Mouse (Mus musculus) MEL (cell line): ENCODE results near the gene Scfd2. TPM values are rescaled to one million over a fixed set of nuclear protein-coding genes. Genes with fewer than 3 reads are reported as not detected.

Experiments used
- DNase-seq: peaks from one replicate; pipeline ENCODE4 v3.0.0; 2011; ENCODE audit warnings: low read depth, low spot score
- H3K27ac ChIP-seq: 2 replicates; pipeline ENCODE4 v1.5.1; 2012; ENCODE audit warnings: low read depth, mild to moderate bottlenecking, control low read depth, low read length, moderate library complexity; ENCODE audit not compliant: control insufficient read depth
- H3K27me3 ChIP-seq, 2 experiments: fragments of 150-350 bp in 1 of 2; sonication (generic) in 1 of 2; 2 replicates each; pipeline ENCODE4 v1.6.1; 2012; ENCODE audit warnings: low read length in 2 of 2, mild to moderate bottlenecking in 2 of 2, improper control_type of control experiment in 1 of 2, moderate library complexity in 1 of 2; ENCODE audit not compliant: insufficient read depth in 2 of 2, control insufficient read depth in 1 of 2
- H3K36me3 ChIP-seq, 2 experiments: 2 replicates each; pipeline ENCODE4 v1.6.1; 2012 to 2014; ENCODE audit warnings: low read length in 2 of 2, improper control_type of control experiment in 1 of 2, inconsistent platforms in 1 of 2, mild to moderate bottlenecking in 1 of 2; ENCODE audit not compliant: insufficient read depth in 2 of 2, control insufficient read depth in 1 of 2
- H3K4me1 ChIP-seq, 2 experiments: fragments of 150-350 bp in 1 of 2; sonication (generic) in 1 of 2; 2 replicates each; pipeline ENCODE4 v1.6.1; 2012; ENCODE audit warnings: low read length in 2 of 2, improper control_type of control experiment in 1 of 2, mild to moderate bottlenecking in 1 of 2; ENCODE audit not compliant: insufficient read depth in 2 of 2, control insufficient read depth in 1 of 2
- H3K4me3 ChIP-seq, 2 experiments: fragments of 150-350 bp in 1 of 2; sonication (generic) in 1 of 2; 2 replicates each; pipeline ENCODE4 v1.5.1; 2012; ENCODE audit warnings: low read depth in 2 of 2, low read length in 2 of 2, mild to moderate bottlenecking in 2 of 2, moderate library complexity in 2 of 2, control low read depth in 1 of 2, improper control_type of control experiment in 1 of 2; ENCODE audit not compliant: control insufficient read depth in 1 of 2, insufficient read depth in 1 of 2
- H3K79me2 ChIP-seq: 2 replicates; pipeline ENCODE4 v1.6.1; 2012; ENCODE audit warnings: mild to moderate bottlenecking, low read length, moderate library complexity; ENCODE audit not compliant: control insufficient read depth, poor library complexity, insufficient read depth
- H3K9ac ChIP-seq: 2 replicates; pipeline ENCODE4 v1.6.1; 2012; ENCODE audit warnings: low read depth, mild to moderate bottlenecking, control low read depth, low read length, moderate library complexity; ENCODE audit not compliant: control insufficient read depth, poor library complexity, severe bottlenecking
- H3K9me3 ChIP-seq: fragments of 150-350 bp; sonication (generic); replicated peaks from 2 replicates; pipeline ENCODE4 v1.6.1; 2012; ENCODE audit warnings: mild to moderate bottlenecking, low read length, improper control_type of control experiment, moderate library complexity; ENCODE audit not compliant: insufficient read depth
- BHLHE40 ChIP-seq: IDR thresholded peaks from 2 replicates; pipeline ENCODE4 v1.6.1; 2012; ENCODE audit warnings: low read depth, mild to moderate bottlenecking, inconsistent platforms, low read length, improper control_type of control experiment, borderline replicate concordance
- CTCF ChIP-seq, 3 experiments: IDR thresholded peaks in 2 of 3; conservative IDR thresholded peaks in 1 of 3; 2 replicates each; pipeline ENCODE4 v1.5.1; 2011 to 2012; ENCODE audit warnings: low read length in 3 of 3, low read depth in 2 of 3, mild to moderate bottlenecking in 2 of 3, improper control_type of control experiment in 1 of 3, inconsistent platforms in 1 of 3, mixed read lengths in 1 of 3, moderate library complexity in 1 of 3; ENCODE audit not compliant: control insufficient read depth in 1 of 3, insufficient read depth in 1 of 3, poor library complexity in 1 of 3, severe bottlenecking in 1 of 3
- EP300 ChIP-seq, 2 experiments: IDR thresholded peaks; 2 replicates each; pipeline ENCODE4 v1.6.1; 2011; ENCODE audit warnings: improper control_type of control experiment in 2 of 2, low read length in 2 of 2, low read depth in 1 of 2, mild to moderate bottlenecking in 1 of 2
- ETS1 ChIP-seq: IDR thresholded peaks from 2 replicates; pipeline ENCODE4 v1.6.1; 2012; ENCODE audit warnings: low read depth, mild to moderate bottlenecking, inconsistent platforms, low read length, improper control_type of control experiment, moderate library complexity
- HCFC1 ChIP-seq: IDR thresholded peaks from 2 replicates; pipeline ENCODE4 v1.6.1; 2012; ENCODE audit warnings: low read depth, mild to moderate bottlenecking, inconsistent platforms, low read length, improper control_type of control experiment, moderate library complexity
- KAT2A ChIP-seq: conservative IDR thresholded peaks from 2 replicates; pipeline ENCODE4 v1.6.1; 2012; ENCODE audit warnings: low read depth, low read length, improper control_type of control experiment, inconsistent platforms
- MEF2A ChIP-seq: IDR thresholded peaks from 2 replicates; pipeline ENCODE4 v1.6.1; 2014; ENCODE audit warnings: low read depth, mild to moderate bottlenecking, inconsistent platforms, low read length, improper control_type of control experiment; ENCODE audit not compliant: poor library complexity, insufficient replicate concordance, severe bottlenecking; ENCODE audit errors: extremely low read depth
- MXI1 ChIP-seq: IDR thresholded peaks from 2 replicates; pipeline ENCODE4 v1.6.1; 2011; ENCODE audit warnings: mild to moderate bottlenecking, low read depth, low read length, improper control_type of control experiment
- NELFE ChIP-seq: IDR thresholded peaks from 2 replicates; pipeline ENCODE4 v1.6.1; 2011; ENCODE audit warnings: low read depth, low read length, improper control_type of control experiment
- NRF1 ChIP-seq: IDR thresholded peaks from 2 replicates; pipeline ENCODE4 v1.6.1; 2014; ENCODE audit warnings: low read depth, mild to moderate bottlenecking, inconsistent platforms, low read length, improper control_type of control experiment, moderate library complexity; ENCODE audit not compliant: poor library complexity, insufficient read depth, severe bottlenecking
- POLR2A ChIP-seq, 2 experiments: IDR thresholded peaks; 2 replicates each; pipeline ENCODE4 v1.6.1; 2011 to 2012; ENCODE audit warnings: low read length in 2 of 2, mild to moderate bottlenecking in 2 of 2, control low read depth in 1 of 2, improper control_type of control experiment in 1 of 2, low read depth in 1 of 2, moderate library complexity in 1 of 2; ENCODE audit not compliant: control insufficient read depth in 1 of 2, insufficient read depth in 1 of 2, poor library complexity in 1 of 2
- POLR2AphosphoS2 ChIP-seq: IDR thresholded peaks from 2 replicates; pipeline ENCODE4 v1.6.1; 2011; ENCODE audit warnings: low read length, improper control_type of control experiment
- POLR2AphosphoS5 ChIP-seq: IDR thresholded peaks from 2 replicates; pipeline ENCODE4 v1.6.1; 2012; ENCODE audit warnings: low read depth, borderline replicate concordance, mild to moderate bottlenecking, inconsistent platforms, low read length, moderate library complexity, mixed read lengths
- SMC3 ChIP-seq: IDR thresholded peaks from 2 replicates; pipeline ENCODE4 v1.6.1; 2011; ENCODE audit warnings: low read depth, low read length, improper control_type of control experiment
- TAL1 ChIP-seq: IDR thresholded peaks from 2 replicates; pipeline ENCODE4 v1.6.1; 2012; ENCODE audit warnings: mild to moderate bottlenecking, inconsistent platforms, low read length, moderate library complexity, mixed read lengths
- TBP ChIP-seq: IDR thresholded peaks from 2 replicates; pipeline ENCODE4 v1.8.0; 2011; ENCODE audit warnings: low read depth, low read length, improper control_type of control experiment
- TCF12 ChIP-seq: IDR thresholded peaks from 2 replicates; pipeline ENCODE4 v1.6.1; 2014; ENCODE audit warnings: low read depth, mild to moderate bottlenecking, inconsistent platforms, low read length, improper control_type of control experiment, moderate library complexity
- UBTF ChIP-seq: IDR thresholded peaks from 2 replicates; pipeline ENCODE4 v1.6.1; 2012; ENCODE audit warnings: low read depth, mild to moderate bottlenecking, inconsistent platforms, low read length, improper control_type of control experiment, moderate library complexity, borderline replicate concordance; ENCODE audit not compliant: insufficient read depth
- USF1 ChIP-seq: IDR thresholded peaks from 2 replicates; pipeline ENCODE4 v1.6.1; 2014; ENCODE audit warnings: low read depth, mild to moderate bottlenecking, inconsistent platforms, low read length, improper control_type of control experiment, moderate library complexity
- USF2 ChIP-seq, 2 experiments: IDR thresholded peaks; 2 replicates each; pipeline ENCODE4 v1.6.1; 2011 to 2012; ENCODE audit warnings: improper control_type of control experiment in 2 of 2, low read length in 2 of 2, borderline replicate concordance in 1 of 2, inconsistent platforms in 1 of 2, low read depth in 1 of 2, mild to moderate bottlenecking in 1 of 2; ENCODE audit not compliant: insufficient read depth in 1 of 2
- ZC3H11A ChIP-seq: IDR thresholded peaks from 2 replicates; pipeline ENCODE4 v1.6.1; 2012; ENCODE audit warnings: low read depth, mild to moderate bottlenecking, inconsistent platforms, low read length, improper control_type of control experiment
- ZMIZ1 ChIP-seq: IDR thresholded peaks from 2 replicates; pipeline ENCODE4 v1.6.1; 2012; ENCODE audit warnings: low read depth, mild to moderate bottlenecking, inconsistent platforms, low read length, improper control_type of control experiment, moderate library complexity
- ZNF384 ChIP-seq: IDR thresholded peaks from 2 replicates; pipeline ENCODE4 v1.6.1; 2012; ENCODE audit warnings: low read depth, mild to moderate bottlenecking, inconsistent platforms, low read length, improper control_type of control experiment
- polyA plus RNA-seq, 2 experiments: library from polyadenylated mRNA; stranded (reverse) in 1 of 2; unstranded in 1 of 2; fragments of >175 nt in 1 of 2; fragments of >200 nt in 1 of 2; gene quantifications; 2 replicates each; pipeline versions ENCODE4 v1.2.1 to v1.2.4; 2012; ENCODE audit warnings: low replicate concordance in 2 of 2, low read depth in 1 of 2; ENCODE audit not compliant: insufficient read length in 2 of 2, insufficient read depth in 1 of 2, missing spikeins in 1 of 2
- total RNA-seq: library from RNA; depleted of rRNA; stranded (reverse); fragments of 300-350 nt; gene quantifications from 2 replicates; pipeline ENCODE4 v1.2.3, GENCODE M21; 2012

The Scfd2 gene
- total and polyA plus RNA-seq, 3 experiments: 18.8 to 20.3 TPM; not detected in 1

GRCm38 (mm10) chr5:74229775-74230413, 301.7 kb downstream of the Scfd2 start:
- no peaks in the 10 kb centered on the region for H3K9me3 ChIP-seq
- no peaks in the 10 kb centered on the region for H3K27me3 ChIP-seq
- H3K9ac ChIP-seq: no peak overlapping the region
- no peak for DNase-seq
- no peaks in the 10 kb centered on the region for H3K79me2 ChIP-seq
- H3K4me3 ChIP-seq: no peak overlapping the region
- no peaks in the 10 kb centered on the region for H3K4me1 ChIP-seq
- no peak overlapping the region for H3K27ac ChIP-seq
- TF ChIP-seq MXI1 (no peak), ETS1 (no peak), POLR2AphosphoS2 (no peak), SMC3 (no peak), HCFC1 (no peak), USF1 (no peak), ZC3H11A (no peak), CTCF (IDR thresholded peaks at IDR 0.05 in 2 of 3, conservative IDR thresholded peaks at IDR 0.05 in 1 of 3; ENCODE audit: control insufficient read depth in 1 of 3, insufficient read depth in 1 of 3, low read depth in 2 of 3, low read length in 3 of 3, poor library complexity in 1 of 3, severe bottlenecking in 1 of 3) (no peak)
- TF ChIP-seq, all 39 proteins: peak for 0
- no peaks in the 10 kb centered on the region for H3K36me3 ChIP-seq

GRCm38 (mm10) chr5:74228938-74229337, 302.6 kb downstream of the Scfd2 start:
- no peak for TF ChIP-seq USF2 (IDR thresholded peaks at IDR 0.05; ENCODE audit: borderline replicate concordance in 1 of 2, insufficient read depth in 1 of 2, low read depth in 1 of 2, low read length in 2 of 2)
- no peak for TF ChIP-seq NELFE
- TF ChIP-seq TCF12: no peak
- TF ChIP-seq HCFC1: no peak
- no peak for TF ChIP-seq POLR2A (IDR thresholded peaks at IDR 0.05; ENCODE audit: control insufficient read depth in 1 of 2, insufficient read depth in 1 of 2, low read depth in 1 of 2, low read length in 2 of 2, poor library complexity in 1 of 2)
- no peak for TF ChIP-seq ZNF384
- TF ChIP-seq POLR2AphosphoS5: no peak
- no peak for TF ChIP-seq ZMIZ1
- no peak for TF ChIP-seq UBTF
- TF ChIP-seq TBP: no peak
- no peak for TF ChIP-seq KAT2A
- no peak for TF ChIP-seq BHLHE40
- no peak for TF ChIP-seq CTCF (IDR thresholded peaks at IDR 0.05 in 2 of 3, conservative IDR thresholded peaks at IDR 0.05 in 1 of 3; ENCODE audit: control insufficient read depth in 1 of 3, insufficient read depth in 1 of 3, low read depth in 2 of 3, low read length in 3 of 3, poor library complexity in 1 of 3, severe bottlenecking in 1 of 3)
- no peak for TF ChIP-seq TAL1
- TF ChIP-seq MEF2A: no peak
- no peak for TF ChIP-seq ZC3H11A
- no peak for TF ChIP-seq EP300 (IDR thresholded peaks at IDR 0.05; ENCODE audit: low read depth in 1 of 2, low read length in 2 of 2)
- TF ChIP-seq NRF1: no peak
- H3K36me3 ChIP-seq: no peaks in the 10 kb centered on the region
- H3K4me1 ChIP-seq: no peaks in the 10 kb centered on the region
- H3K27me3 ChIP-seq: no peaks in the 10 kb centered on the region
- H3K4me3 ChIP-seq: no peak overlapping the region
- DNase-seq: no peak
- H3K9me3 ChIP-seq: no peaks in the 10 kb centered on the region
- no peak overlapping the region for H3K9ac ChIP-seq
- H3K27ac ChIP-seq: no peak overlapping the region
- H3K79me2 ChIP-seq: no peaks in the 10 kb centered on the region
